Mouse (Mus musculus) olfactory bulb, adult 2 months (tissue): Measurements from ENCODE around the gene Gramd2.

Experiments
- CTCF ChIP-seq: fragments of 200-500 bp; IDR thresholded peaks from 2 replicates; pipeline ENCODE4 v1.5.1; 2012; ENCODE audit warnings: low read depth, mild to moderate bottlenecking, low read length, moderate library complexity; ENCODE audit not compliant: insufficient read depth
- POLR2A ChIP-seq: fragments of 200-500 bp; IDR thresholded peaks from 2 replicates; pipeline ENCODE4 v1.6.1; 2012; ENCODE audit warnings: mild to moderate bottlenecking, low read depth, low read length, moderate library complexity; ENCODE audit not compliant: insufficient read depth

GRCm38 (mm10) chr9:59668473-59668872, 11.5 kb upstream of the Gramd2 start:
- TF ChIP-seq CTCF (no peak), POLR2A (no peak)
